Mouse (Mus musculus) retina, postnatal 7 days (tissue): Measurements from ENCODE around the gene Camta1.

Source experiments
- DNase-seq: peaks from one replicate; pipeline ENCODE4 v3.0.0-alpha.2; 2012; ENCODE audit warnings: low read depth, low spot score

Camta1 gene

DNA sequence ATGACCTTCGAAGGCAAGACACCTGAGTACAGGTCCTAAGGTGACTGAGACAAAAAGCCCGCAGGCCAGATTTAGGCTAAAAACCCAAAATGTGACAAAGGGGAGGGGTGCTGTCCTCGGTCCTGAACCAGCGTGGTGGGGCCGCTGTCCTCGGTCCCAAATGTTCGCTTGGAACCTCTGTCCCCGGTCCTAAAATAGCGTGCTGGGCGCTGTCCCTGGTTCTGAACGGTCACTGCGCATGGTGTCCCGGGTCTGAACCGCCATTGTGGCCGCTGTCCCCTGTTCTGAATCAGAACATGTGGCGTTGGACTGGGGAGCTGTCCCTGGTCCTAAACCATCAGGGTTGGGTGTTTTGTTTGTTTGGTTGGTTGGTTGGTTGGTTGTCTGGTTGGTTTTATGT is 257.2 kb downstream of the Camta1 start:
- DNase-seq: peak; percentile 24

DNA sequence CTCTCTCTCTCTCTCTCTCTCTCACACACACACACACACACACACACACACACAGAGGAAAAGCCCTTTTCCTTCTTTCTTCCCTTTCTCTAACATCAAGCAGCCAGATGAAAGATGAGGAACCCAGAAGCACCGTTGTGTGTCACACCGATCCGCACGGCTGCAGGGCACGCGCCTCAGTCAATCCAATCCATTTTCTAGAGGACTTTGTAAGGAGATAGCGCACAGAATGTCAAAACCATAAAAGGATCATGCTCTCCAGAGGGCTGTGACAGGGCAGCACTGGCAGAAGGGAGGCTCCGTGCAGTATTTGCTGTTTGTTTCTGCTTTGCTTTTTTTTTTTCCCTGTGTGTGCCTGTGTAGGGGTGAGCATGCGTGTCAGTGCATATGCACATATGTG is 258.1 kb downstream of the Camta1 start:
- no peak for DNase-seq

DNA sequence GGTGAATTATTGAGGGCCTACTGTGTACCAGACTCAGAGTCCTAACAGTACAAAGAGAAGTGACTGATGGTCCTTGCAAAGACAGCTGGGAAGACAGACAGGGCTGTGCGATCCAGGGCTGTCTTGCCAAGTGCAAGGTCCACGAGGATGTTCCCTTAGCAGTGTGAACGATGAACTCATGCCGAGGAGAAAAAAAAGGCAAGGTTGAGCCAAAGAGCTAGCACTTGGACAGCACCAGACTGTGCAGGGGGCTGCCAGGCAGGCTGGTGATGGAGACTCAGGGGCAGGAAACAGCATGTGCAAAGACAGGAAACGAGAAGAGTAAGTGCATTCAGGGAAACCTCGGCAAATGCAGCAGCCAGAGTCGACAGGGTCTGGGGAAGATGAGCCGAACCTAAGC is 266.6 kb downstream of the Camta1 start:
- DNase-seq: no peak

DNA sequence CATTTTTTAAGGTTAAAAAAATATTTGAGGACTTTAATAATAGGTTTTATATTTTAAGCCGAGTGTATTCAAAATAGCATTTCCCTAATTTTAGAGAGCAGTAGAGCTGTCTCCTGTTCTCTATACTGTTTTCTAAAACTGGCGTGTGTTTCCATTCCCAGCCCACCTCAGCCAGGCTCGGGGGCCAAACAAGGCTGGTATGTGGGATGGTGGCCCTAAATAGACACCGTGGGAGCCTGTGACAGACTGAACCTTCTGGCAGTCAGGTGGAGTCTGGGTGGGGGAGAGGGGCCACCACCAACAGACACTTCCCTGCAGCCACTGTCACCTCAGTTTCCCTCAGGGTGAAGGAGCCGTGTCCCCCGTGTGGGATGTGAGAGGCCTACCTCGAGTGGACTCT is 268.6 kb downstream of the Camta1 start:
- no peak for DNase-seq

DNA sequence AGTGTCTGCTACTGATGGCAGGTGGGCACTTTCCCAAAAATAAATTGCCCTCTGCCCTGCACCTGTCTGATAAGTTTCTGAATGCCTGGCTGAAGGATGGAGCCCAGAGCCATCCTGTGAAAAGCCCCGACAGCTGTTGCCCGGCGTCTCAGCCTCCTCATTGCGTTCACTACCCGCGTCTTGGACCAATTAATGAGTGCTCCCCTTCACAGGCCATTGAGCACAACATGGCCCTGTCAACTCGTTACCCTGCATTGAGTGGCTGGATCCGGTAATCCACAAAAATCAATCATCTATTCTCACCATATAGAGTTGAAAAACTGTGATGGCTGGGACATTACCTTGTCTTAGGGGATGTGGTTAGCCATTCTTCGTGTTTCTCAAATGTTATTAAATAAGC is 275.6 kb downstream of the Camta1 start:
- DNase-seq: no peak

DNA sequence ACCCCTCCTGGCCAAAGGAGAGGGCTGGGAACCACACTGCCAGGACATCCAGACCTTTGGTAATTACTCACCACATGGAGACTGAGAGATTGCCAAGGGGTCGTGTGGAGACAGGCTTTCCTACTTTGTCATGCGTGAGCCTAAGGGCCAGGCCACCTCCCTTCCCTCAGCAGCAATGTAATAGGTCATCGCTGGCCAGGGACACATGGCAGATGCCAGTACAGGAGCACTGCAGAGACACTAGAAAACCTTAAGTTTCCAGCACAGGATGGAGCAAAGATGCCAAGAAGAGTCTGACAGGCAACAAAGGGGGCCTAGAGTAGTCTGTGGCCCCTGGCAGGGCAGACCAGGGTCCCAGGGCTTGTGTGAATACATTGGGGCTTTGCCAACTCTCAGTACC is 283.7 kb downstream of the Camta1 start:
- no peak for DNase-seq

DNA sequence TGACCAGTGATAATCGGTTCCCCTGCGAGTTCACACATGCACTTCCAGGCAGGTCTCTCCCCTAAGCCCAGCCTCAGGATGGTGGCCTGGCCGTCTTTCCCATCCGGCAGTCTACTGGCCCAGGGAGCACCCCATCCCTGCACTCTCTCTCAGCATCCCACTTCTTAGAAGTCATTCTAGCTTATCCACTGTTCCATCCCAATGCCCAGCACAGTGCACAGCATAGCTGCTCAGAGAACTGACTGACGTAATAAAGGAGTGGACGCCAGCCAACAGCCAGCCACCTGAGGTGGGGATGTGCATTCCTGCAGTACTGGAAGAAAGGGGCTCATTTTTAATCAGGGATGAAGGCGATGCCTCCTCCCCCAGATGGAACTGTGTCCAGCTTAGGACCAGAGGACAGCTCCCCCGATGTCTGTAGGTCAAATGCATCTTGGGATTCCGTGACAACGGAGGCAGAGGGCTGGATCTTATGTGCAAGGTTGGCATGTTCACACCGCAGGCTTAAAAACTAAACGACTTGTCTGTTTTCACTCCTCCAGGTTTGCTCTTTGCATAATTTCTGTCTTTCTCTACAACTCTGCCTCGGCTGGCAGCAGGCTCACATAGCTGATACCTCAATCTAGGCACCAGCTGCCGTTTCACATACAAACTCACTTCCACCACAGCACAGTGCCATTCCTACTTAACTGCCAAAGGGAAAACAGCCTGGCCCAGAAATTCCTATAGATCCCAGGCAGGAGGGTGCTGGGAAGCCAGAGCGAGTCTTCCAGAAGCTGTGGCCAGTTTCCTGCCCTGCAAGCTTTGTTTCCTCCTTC is 285.2 kb downstream of the Camta1 start:
- DNase-seq: no peak

DNA sequence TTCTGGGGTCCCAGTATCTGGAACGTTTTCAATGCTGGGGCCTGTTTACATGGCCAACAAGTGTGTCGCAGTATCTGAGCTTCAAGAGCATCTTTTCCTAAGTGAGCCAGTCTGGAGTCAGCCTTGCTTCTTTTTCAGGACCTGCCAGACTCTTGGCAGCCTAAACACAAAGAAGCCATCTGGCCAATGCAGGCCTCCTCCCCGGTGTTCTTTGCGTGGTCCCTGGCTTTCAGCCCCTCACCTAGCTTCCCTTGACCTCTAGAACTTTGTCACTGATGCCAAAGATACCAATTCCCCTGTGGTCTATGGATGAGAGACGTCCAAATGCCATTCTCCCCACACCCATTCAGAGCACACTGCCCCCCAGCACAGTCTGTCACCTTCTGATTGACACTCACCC is 289.0 kb downstream of the Camta1 start:
- DNase-seq: no peak

DNA sequence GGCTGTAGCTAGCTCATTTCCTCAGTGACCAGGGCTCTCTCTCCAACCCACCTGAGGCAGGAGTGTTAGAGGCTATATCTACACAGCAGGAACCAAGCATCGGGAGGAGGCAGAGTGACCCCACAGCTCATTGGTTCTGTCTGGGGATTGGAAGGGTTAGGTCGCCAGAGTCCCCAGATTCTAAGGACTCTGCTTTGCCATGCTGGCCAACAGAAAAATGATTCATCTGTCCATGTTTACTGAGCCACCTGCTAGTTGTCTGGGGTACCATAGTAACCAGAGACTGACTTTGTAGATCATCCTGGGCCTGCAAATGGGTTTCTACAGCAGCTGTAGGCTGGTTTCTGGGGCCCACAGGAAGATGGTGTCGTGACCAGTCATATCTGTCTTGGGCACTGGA is 292.1 kb downstream of the Camta1 start:
- DNase-seq: no peak

DNA sequence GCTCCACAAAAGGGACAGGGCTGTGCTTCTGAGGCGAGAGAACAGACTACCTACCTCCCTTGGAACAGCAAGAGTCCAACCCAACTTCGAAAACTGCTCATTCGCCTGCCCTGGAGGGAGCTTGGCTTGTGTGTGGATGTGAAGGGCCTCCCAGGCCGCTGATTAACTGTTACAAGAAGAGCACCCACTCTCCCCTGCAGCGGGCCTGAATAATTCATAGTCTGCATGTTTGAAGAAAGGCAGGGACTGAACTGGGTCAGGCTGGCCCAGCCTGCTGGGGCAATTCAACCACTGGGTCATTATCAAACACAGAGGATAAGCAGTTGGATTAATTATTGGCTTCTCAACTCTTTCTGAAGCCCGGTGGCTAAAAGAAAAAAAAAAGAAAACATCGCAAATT is 292.8 kb downstream of the Camta1 start:
- no peak for DNase-seq

DNA sequence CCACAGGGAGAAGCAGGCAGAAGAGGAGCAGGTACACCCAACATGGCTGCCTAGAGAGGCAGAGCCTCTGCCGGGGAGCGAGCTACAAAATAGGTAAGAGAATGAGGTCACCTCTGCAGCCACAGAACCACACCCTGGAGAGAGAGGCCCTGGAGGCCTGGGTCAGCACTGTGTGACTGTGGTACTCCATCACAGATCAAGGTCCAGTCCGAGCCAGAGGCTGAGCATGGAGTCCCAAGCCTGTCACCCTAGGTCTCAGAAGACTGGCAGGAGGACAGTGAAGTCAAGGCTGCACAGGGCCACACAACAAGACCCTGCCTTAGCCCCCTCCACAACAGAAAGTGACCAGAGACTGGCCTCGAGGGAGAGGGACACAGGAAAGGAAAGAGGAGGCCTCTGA is 294.6 kb downstream of the Camta1 start:
- no peak for DNase-seq

DNA sequence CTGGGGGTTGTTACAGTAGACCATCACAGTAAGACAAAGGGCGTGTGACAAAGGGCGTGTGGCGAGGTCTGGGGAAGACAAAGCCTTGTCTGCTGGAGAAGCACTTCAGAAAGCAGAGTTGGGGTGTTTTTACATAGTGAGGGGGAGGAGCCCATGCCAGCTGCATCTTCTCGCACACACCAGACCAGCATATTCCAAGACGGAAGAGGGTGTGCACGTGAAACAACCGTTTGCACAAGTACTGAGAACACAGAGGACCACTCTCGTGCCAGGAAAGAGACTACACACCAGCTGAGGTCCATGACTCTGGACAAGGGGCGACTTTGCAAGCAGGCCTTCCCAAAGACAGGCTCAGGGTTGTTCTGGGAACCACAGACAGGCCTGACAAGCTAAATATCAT is 306.2 kb downstream of the Camta1 start:
- DNase-seq: no peak

DNA sequence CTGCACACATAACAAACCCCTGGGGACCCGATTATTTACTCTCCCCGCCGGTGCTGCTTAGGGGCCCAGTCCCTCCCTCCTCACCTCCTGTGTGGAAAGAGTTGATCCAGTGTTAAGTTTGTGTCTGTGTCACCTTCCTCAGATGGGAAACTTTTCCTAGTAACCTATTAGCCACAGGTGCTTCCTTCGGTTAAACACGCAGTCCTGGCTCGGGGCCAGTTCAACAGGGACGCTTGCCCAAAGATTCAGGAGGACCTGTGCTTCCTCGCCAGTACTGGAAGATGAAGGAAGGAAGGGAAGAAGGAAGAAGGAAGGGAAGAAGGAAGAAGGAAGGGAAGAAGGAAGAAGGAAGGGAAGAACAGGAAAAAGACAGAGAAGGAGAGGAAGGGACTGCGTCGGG is 312.2 kb downstream of the Camta1 start:
- no peak for DNase-seq

DNA sequence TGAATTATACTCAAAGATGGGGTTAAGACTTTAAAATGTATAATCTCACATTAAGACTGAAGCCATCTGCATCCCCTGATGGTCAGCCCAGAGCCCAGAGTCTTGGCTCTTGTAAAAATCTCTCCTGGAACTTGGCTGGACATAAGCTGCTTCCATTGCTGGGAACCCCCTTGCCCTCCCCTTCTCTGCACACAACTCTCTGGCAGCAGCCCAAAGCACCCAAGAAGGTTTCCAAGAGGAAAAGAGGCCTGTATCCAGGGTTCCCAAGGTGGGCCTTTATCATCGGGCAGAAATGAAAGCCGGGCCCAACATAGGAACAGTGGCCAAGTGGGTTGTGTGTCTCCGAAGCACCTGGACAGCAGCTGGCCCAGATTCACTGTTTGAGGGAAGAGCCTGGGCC is 316.2 kb downstream of the Camta1 start:
- no peak for DNase-seq

DNA sequence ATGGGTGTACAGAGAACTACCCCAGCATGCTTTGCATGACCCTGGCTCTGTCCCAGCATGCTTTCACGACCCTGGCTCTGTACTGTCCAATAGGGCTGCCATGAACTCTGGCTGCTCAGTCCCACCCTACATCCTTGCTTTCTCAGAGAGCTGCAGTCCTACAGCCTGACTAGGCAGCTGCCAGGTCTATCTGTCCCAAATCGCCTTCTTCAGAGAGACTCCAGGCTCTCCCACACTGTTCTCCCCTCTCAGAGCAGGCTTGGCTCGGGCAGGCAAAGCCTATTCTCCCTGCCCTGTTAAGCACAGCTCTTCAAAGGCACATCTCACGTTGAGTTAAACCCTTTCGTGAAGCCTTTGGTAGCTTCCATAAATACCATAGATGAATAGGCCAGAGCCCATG is 317.5 kb downstream of the Camta1 start:
- DNase-seq: no peak

DNA sequence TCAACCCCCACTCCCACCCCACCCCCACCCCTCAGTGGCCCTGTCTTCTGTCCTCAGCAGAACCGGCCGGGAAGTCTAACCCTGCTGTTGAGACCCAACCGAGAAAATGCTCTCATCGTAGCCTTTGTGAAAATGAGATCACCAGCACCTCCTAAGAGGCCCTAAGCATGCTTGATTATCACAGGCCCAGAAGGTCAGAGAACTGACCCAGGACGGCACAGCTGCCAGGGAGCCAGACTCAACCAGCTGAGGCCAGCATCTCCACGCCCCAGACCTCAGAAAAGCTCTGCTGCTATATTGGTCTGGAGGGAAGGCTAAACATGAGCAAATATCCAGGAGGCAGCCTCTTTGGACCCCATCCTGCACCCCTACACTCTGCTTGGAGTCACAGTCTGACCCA is 321.1 kb downstream of the Camta1 start:
- DNase-seq: no peak

DNA sequence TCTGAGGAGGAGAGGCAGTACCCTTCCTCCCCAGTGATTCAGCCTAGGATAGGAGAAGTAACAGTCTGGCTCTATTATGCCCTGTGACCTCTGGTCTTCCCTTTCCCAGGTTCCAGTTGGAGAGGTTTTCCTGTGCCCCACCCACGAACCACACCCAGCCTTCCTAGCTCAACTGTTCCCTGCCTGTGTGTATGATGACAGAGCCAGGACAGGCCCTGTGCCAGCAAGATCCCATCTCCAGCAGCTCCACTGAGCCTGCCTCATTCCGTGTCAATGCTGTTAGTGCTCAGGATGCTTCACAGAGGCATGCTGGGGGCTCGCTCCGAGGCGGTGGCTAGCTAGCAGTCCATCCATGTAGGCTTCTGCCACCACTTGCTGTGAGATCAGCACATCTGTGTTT is 321.8 kb downstream of the Camta1 start:
- DNase-seq: no peak

DNA sequence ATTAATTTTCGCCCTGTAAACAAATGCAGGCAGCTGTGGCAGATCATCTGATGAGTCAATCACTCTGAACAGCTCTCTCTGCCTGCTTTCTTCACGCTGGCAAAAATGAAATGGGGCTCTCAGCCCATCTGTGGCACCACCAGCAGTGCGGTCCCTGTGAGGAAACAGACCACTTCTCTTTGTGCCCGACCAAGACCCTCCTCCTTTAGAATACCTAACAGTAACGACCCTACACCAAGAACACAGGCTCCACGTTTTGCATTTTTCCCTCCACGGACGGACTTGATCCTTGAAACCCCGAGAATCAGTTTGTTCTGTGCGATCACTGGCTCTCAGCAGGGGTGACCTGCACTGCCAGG is 322.5 kb downstream of the Camta1 start:
- DNase-seq: no peak

DNA sequence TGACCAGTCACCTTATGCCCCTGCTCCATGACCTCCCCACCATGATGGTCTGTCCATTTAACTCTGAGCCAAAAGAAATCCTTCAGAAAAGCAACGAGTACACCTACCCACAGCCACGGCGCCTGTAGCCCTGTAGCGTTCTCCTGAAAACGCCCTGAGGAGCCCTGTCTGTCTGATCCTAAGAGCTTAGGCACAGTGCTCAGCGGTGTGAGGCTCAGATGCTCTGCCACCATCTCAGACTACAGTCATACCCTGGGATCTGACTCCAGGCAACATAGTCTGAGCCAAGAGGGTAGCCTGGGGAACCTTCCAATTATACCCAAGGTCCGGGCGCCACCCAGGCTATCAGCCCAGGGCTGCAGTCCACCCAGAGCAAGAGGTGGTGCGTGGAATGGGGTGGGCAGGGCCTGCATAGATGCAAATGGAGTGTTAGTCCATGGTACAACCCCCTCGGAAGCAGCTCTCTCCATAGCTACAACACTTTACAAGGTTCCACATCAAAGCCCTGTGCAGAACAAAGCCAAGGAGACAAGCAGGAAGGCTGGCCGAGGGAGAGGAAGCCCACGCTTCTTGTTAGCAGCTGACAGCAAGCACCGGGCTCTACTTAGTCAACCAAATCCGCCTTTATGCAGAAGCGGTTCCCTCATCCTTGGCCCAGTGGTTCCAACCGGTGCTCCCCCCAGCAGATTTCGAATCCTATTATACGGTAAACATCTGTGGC is 323.1 kb downstream of the Camta1 start:
- DNase-seq: no peak

DNA sequence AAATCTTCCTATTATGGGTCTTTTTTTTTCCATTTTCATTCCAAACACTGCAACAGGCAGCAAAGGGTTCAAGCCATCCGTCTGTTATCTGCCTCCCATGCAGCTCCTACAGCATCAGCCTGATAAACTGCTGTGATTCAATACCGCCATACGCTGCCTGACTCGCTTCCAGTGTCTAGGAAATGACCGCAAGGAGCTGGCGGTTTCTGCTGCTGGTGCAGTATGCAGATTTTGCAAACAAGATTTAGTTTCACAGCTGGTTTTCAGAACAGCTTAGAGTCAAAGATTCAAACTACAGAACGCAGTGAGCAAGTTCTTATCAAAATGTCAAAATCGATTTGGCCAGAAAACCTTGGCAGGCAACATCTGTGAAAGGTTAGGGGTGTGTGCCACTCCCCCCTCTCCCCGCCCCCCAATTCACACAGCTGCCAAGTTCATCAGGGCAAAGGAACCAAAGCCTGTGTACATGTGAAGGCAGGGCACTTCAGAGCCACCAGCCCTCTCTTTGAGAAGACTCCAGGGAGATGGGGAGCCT is 325.7 kb downstream of the Camta1 start:
- DNase-seq: no peak

DNA sequence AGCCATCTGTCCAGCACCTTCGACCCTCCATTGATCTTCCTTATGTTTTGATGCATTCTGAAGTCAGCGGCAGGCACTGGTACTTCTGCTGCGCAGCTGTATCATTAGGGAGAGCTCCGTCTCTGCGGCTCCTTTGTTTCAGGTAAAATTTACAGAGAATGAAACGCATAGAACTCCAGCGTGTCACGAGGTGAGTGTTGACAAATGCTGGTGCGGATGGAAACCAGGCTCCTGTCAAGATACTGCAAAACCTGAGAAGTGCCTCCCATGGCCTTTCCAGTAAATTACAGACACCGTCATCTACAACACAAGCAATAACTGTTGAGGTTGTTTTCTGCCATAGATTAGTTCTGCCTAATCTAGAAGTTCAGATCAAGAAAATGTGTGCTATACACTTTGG is 328.2 kb downstream of the Camta1 start:
- DNase-seq: no peak

DNA sequence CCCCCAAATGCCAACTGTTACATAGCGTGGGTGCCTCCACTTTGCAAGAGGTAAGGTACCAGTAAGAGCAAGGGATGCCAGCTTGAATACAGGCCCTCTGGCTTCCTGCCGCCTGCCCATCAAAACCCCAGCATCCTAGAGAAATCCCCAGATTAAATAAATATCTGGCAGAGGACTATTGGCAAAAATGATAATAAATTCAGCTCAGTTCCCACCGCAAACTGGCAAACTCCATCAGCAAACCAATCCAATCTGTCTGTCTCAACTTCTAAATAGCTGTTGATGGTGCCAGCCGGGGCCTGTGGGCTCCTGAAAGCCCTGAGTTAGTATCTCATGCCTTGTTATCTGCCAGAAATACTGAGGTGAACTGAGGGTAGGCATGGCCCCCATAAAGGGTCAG is 333.2 kb downstream of the Camta1 start:
- no peak for DNase-seq

DNA sequence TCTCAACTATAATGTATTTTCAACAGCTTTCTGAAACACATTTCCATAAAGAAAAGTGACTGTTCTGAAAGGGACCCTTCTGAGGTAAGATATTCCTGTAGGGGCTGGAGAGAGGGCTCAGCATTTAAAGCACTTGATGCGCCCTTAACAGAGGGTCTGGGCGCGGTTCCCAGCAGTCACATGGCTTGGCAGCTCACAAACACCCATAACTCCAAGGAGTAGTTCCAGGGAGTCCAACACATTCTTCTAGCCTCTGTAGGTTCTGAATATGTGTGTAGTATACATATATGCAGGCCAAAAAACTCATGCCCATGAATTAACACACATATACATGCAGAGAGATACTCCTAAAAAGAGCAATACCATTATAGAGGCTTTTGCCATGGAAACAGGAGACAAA is 333.9 kb downstream of the Camta1 start:
- DNase-seq: no peak
